Mouse (Mus musculus) bone marrow macrophage, adult 2 months (primary cell): ENCODE data around the gene Ptprg.

Experiments
- CTCF ChIP-seq: IDR thresholded peaks from 2 replicates; pipeline ENCODE4 v1.5.1; 2012; ENCODE audit warnings: low read depth, mild to moderate bottlenecking, low read length, moderate library complexity
- POLR2A ChIP-seq: IDR thresholded peaks from 2 replicates; pipeline ENCODE4 v1.6.1; 2012; ENCODE audit warnings: mild to moderate bottlenecking, low read depth, low read length, borderline replicate concordance

GRCm38 (mm10) chr14:11702770-11703477 is 149.6 kb downstream of the Ptprg start:
- TF ChIP-seq POLR2A (no peak), CTCF (no peak)
